Mouse (Mus musculus): ENCODE measurements around the gene Reg4. TPM values are rescaled to one million over a fixed set of nuclear protein-coding genes. Genes with fewer than 3 reads are reported as not detected.

The Reg4 gene
- polyA plus RNA-seq, 1 experiment from 2014 or later = 0.49 TPM

GRCm38 (mm10) chr3:98199747-98200146 lies 22.2 kb upstream of the Reg4 start:
- no peak for DNase-seq (ENCODE audit: low spot score)
- ATAC-seq (replicated peaks; ENCODE audit: low FRiP score, low read depth) = no peak
- peaks cover 5% of the 10 kb centered on the region; the same call in 1 of the 2 replicates for H3K4me1 ChIP-seq (replicated peaks; ENCODE audit: insufficient read depth, low read length)

GRCm38 (mm10) chr3:98203282-98203681 lies 18.7 kb upstream of the Reg4 start:
- H3K27ac ChIP-seq = no peak overlapping the region
- no peak overlapping the region for H3K4me2 ChIP-seq (ENCODE audit: low read length)
- no peak for TF ChIP-seq CTCF (IDR thresholded peaks at IDR 0.05; ENCODE audit: low read depth)
- no peak overlapping the region for H3K4me3 ChIP-seq (replicated peaks; ENCODE audit: low read depth, low read length)
- no peak overlapping the region for H3K9ac ChIP-seq (ENCODE audit: low read depth, low read length)
- H3K9me3 ChIP-seq (replicated peaks; ENCODE audit: low read length) = no peaks in the 10 kb centered on the region
- 73% methylated on average over 5 of the region's 5 CpGs for WGBS
- H3K36me3 ChIP-seq (ENCODE audit: insufficient read depth, low read length) = no peaks in the 10 kb centered on the region
- DNase-seq (ENCODE audit: low spot score) (no peak), ATAC-seq (replicated peaks; ENCODE audit: low FRiP score, low read depth) (no peak)
- peaks cover 10% of the 10 kb centered on the region; the same call in 1 of the 2 replicates for H3K4me1 ChIP-seq (replicated peaks; ENCODE audit: insufficient read depth, low read length)
- H3K27me3 ChIP-seq (ENCODE audit: insufficient read depth, low read length) = no peaks in the 10 kb centered on the region

More at GRCm38 (mm10) chr3:98199747-98200146, 22.2 kb upstream of the Reg4 start:
- no peak for TF ChIP-seq CTCF (IDR thresholded peaks at IDR 0.05; ENCODE audit: low read depth)
- Histone ChIP-seq H3K4me2 (ENCODE audit: low read length) (no peak overlapping the region), H3K4me3 (replicated peaks; ENCODE audit: low read depth, low read length) (no peak overlapping the region), H3K36me3 (ENCODE audit: insufficient read depth, low read length) (no peaks in the 10 kb centered on the region), H3K27me3 (ENCODE audit: insufficient read depth, low read length) (no peaks in the 10 kb centered on the region), H3K9ac (ENCODE audit: low read depth, low read length) (no peak overlapping the region), H3K27ac (no peak overlapping the region), H3K9me3 (replicated peaks; ENCODE audit: low read length) (no peaks in the 10 kb centered on the region)
- 65% methylated on average over 5 of the region's 5 CpGs for WGBS

GRCm38 (mm10) chr3:98206977-98207376 lies 15.0 kb upstream of the Reg4 start:
- no peak overlapping the region for H3K4me2 ChIP-seq (ENCODE audit: low read length)
- no peak for TF ChIP-seq CTCF (IDR thresholded peaks at IDR 0.05; ENCODE audit: low read depth)

GRCm38 (mm10) chr3:98209161-98209560 lies 12.8 kb upstream of the Reg4 start:
- no peak for TF ChIP-seq CTCF (IDR thresholded peaks at IDR 0.05; ENCODE audit: low read depth)
- no peak for ATAC-seq (replicated peaks; ENCODE audit: low FRiP score, low read depth)
- H3K9ac ChIP-seq (ENCODE audit: low read depth, low read length) = no peak overlapping the region
- H3K27ac ChIP-seq = no peak overlapping the region
- no peak overlapping the region for H3K4me2 ChIP-seq (ENCODE audit: low read length)
- WGBS = 85% methylated on average over 4 of the region's 4 CpGs
- no peak for DNase-seq (ENCODE audit: low spot score)
- H3K4me1 ChIP-seq (replicated peaks; ENCODE audit: insufficient read depth, low read length) = peaks cover 6% of the 10 kb centered on the region; the same call in 1 of the 2 replicates
- H3K4me3 ChIP-seq (replicated peaks; ENCODE audit: low read depth, low read length) = no peak overlapping the region
- H3K36me3 ChIP-seq (ENCODE audit: insufficient read depth, low read length) = no peaks in the 10 kb centered on the region
- no peaks in the 10 kb centered on the region for H3K9me3 ChIP-seq (replicated peaks; ENCODE audit: low read length)
- no peaks in the 10 kb centered on the region for H3K27me3 ChIP-seq (ENCODE audit: insufficient read depth, low read length)

More at GRCm38 (mm10) chr3:98206977-98207376, 15.0 kb upstream of the Reg4 start:
- Histone ChIP-seq H3K9me3 (replicated peaks; ENCODE audit: low read length) (no peaks in the 10 kb centered on the region), H3K4me1 (replicated peaks; ENCODE audit: insufficient read depth, low read length) (peaks cover 6% of the 10 kb centered on the region; the same call in 1 of the 2 replicates), H3K4me3 (replicated peaks; ENCODE audit: low read depth, low read length) (no peak overlapping the region), H3K27me3 (ENCODE audit: insufficient read depth, low read length) (no peaks in the 10 kb centered on the region), H3K27ac (no peak overlapping the region), H3K36me3 (ENCODE audit: insufficient read depth, low read length) (no peaks in the 10 kb centered on the region), H3K9ac (ENCODE audit: low read depth, low read length) (no peak overlapping the region)
- DNase-seq (ENCODE audit: low spot score) = peak; percentile 51
- no peak for ATAC-seq (replicated peaks; ENCODE audit: low FRiP score, low read depth)
- 7% methylated on average over 3 of the region's 3 CpGs for WGBS

- Histone ChIP-seq H3K27ac (no peak overlapping the region), H3K36me3 (ENCODE audit: insufficient read depth, low read length) (no peaks in the 10 kb centered on the region), H3K4me3 (replicated peaks; ENCODE audit: low read depth, low read length) (no peak overlapping the region), H3K4me2 (ENCODE audit: low read length) (no peak overlapping the region), H3K27me3 (ENCODE audit: insufficient read depth, low read length) (no peaks in the 10 kb centered on the region), H3K4me1 (replicated peaks; ENCODE audit: insufficient read depth, low read length) (peaks cover 6% of the 10 kb centered on the region; the same call in 1 of the 2 replicates), H3K9me3 (replicated peaks; ENCODE audit: low read length) (no peaks in the 10 kb centered on the region), H3K9ac (ENCODE audit: low read depth, low read length) (no peak overlapping the region)
- TF ChIP-seq CTCF (IDR thresholded peaks at IDR 0.05; ENCODE audit: low read depth) = no peak
- no peak for ATAC-seq (replicated peaks; ENCODE audit: low FRiP score, low read depth)
- WGBS = 50% methylated on average over 10 of the region's 10 CpGs
- no peak for DNase-seq (ENCODE audit: low spot score)
These were observed 11.1 kb upstream of the Reg4 start for GRCm38 (mm10) chr3:98210860-98211259.

- H3K27ac ChIP-seq = no peak overlapping the region
- H3K27me3 ChIP-seq (ENCODE audit: insufficient read depth, low read length) = no peaks in the 10 kb centered on the region
- 53% methylated on average over 7 of the region's 7 CpGs for WGBS
- TF ChIP-seq CTCF (IDR thresholded peaks at IDR 0.05; ENCODE audit: low read depth) = no peak
- no peak for ATAC-seq (replicated peaks; ENCODE audit: low FRiP score, low read depth)
- H3K9ac ChIP-seq (ENCODE audit: low read depth, low read length) = no peak overlapping the region
- H3K36me3 ChIP-seq (ENCODE audit: insufficient read depth, low read length) = no peaks in the 10 kb centered on the region
- no peak overlapping the region for H3K4me3 ChIP-seq (replicated peaks; ENCODE audit: low read depth, low read length)
- peaks cover 6% of the 10 kb centered on the region; the same call in 1 of the 2 replicates for H3K4me1 ChIP-seq (replicated peaks; ENCODE audit: insufficient read depth, low read length)
- H3K4me2 ChIP-seq (ENCODE audit: low read length) = no peak overlapping the region
- H3K9me3 ChIP-seq (replicated peaks; ENCODE audit: low read length) = no peaks in the 10 kb centered on the region
- DNase-seq (ENCODE audit: low spot score) = no peak
These were observed 10.5 kb upstream of the Reg4 start for GRCm38 (mm10) chr3:98211301-98212081.
